Mouse (Mus musculus) stomach, embryonic 14.5 days (tissue): ENCODE data around the gene Aqp12. TPM values are rescaled to one million over a fixed set of nuclear protein-coding genes. Genes with fewer than 3 reads are reported as not detected.

Experiments
- ATAC-seq: fragments of 200-750 bp; cut with Nextera tagmentation; 2 replicates; pipeline ENCODE4 v1.8.0; 2017; ENCODE audit warnings: low read depth, moderate TSS enrichment; ENCODE audit not compliant: insufficient number of reproducible peaks, insufficient read depth, low FRiP score
- H3K27ac ChIP-seq: fragments of 300-500 bp; sonication (generic); 2 replicates; pipeline ENCODE4 v1.5.1; 2014; ENCODE audit warnings: mild to moderate bottlenecking, low read length, moderate library complexity, mixed read lengths
- H3K27me3 ChIP-seq: fragments of 300-500 bp; sonication (generic); 2 replicates; pipeline ENCODE4 v1.6.1; 2014; ENCODE audit warnings: low read length, control low read depth, mixed read lengths; ENCODE audit not compliant: control insufficient read depth, insufficient read depth
- H3K36me3 ChIP-seq: fragments of 300-500 bp; sonication (generic); 2 replicates; pipeline ENCODE4 v1.6.1; 2014; ENCODE audit warnings: mild to moderate bottlenecking, control low read depth, low read length, moderate library complexity, mixed read lengths; ENCODE audit not compliant: control insufficient read depth, insufficient read depth
- H3K4me1 ChIP-seq: fragments of 300-500 bp; sonication (generic); 2 replicates; pipeline ENCODE4 v1.6.1; 2014; ENCODE audit warnings: low read length, control low read depth, mixed read lengths; ENCODE audit not compliant: control insufficient read depth, insufficient read depth
- H3K4me2 ChIP-seq: fragments of 300-500 bp; sonication (generic); replicated peaks from 2 replicates; pipeline ENCODE4 v1.6.1; 2014; ENCODE audit warnings: low read depth, low read length, control low read depth
- H3K4me3 ChIP-seq: fragments of 300-500 bp; sonication (generic); 2 replicates; pipeline ENCODE4 v1.5.1; 2014; ENCODE audit warnings: low read depth, low read length, control low read depth
- H3K9ac ChIP-seq: fragments of 300-500 bp; sonication (generic); replicated peaks from 2 replicates; pipeline ENCODE4 v1.6.1; 2014; ENCODE audit warnings: low read depth, mild to moderate bottlenecking, control low read depth, low read length, moderate library complexity, mixed read lengths
- H3K9me3 ChIP-seq: fragments of 300-500 bp; sonication (generic); 2 replicates; pipeline ENCODE4 v1.6.1; 2016; ENCODE audit warnings: low read depth, low read length, control low read depth; ENCODE audit not compliant: control insufficient read depth
- WGBS: fragments of 180-500 bp; shearing (Covaris S2); extraction: QIAGEN DNeasy Blood & Tissue Kit; methylation state at CpG from one replicate; pipeline ENCODE4 v1.1.7; 2014; 5-methylcytosine and 5-hydroxymethylcytosine counted together
- polyA plus RNA-seq: library from polyadenylated mRNA; unstranded; fragments of >200 nt; fragmentation: Nextera tagmentation; extraction: Ambion mirVana; gene quantifications from 2 replicates; pipeline ENCODE4 v1.2.1, GENCODE M21; 2014

The Aqp12 gene
- polyA plus RNA-seq, 1 experiment from 2014 or later: not detected

DNA sequence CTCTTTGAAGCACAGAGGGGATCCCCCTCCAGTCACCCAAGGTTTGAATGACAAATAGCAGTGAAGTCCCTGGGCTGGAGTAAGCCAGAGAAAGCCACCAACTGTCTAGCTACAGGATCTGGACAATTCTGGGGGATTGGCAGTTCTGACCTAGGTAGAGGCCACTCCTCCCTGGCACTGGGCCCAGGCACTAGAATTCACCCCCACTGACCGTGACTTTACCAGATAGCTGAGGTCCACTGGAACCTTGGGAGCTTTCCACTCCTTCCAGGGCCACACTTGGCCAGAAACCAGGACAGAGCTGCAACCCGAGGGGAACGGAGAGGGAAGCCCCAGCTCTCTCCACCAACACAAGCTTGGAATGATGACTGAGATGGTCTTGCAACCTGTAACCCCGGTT is 3.1 kb downstream of the Aqp12 start:
- no peak overlapping the region for H3K4me3 ChIP-seq
- H3K4me1 ChIP-seq: no peaks in the 10 kb centered on the region
- H3K27ac ChIP-seq: no peak overlapping the region
- 63% methylated on average over 4 of the region's 4 CpGs for WGBS
- no peaks in the 10 kb centered on the region for H3K36me3 ChIP-seq
- ATAC-seq: no peak
- H3K4me2 ChIP-seq: no peak overlapping the region
- H3K9ac ChIP-seq: no peak overlapping the region
- H3K9me3 ChIP-seq: no peaks in the 10 kb centered on the region
- no peaks in the 10 kb centered on the region for H3K27me3 ChIP-seq

DNA sequence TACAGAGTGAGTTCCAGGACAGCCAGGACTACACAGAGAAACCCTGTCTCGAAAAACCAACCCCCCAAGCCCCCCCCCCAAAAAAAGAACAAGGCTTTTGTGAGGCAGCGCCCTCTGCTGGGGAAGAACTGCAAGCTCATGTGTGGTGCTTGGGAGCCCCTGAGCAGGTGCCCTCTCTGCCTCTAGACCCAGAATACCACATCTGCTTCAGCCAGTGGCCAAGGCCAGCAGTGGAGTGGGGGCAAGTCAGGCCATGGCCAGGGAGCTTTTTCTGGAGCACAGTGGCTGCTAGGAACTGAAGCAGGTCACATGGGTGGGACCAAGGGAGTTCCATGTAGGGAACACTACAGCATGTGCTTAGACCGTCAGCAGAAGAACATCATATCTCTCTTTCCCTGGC is 4.6 kb downstream of the Aqp12 start:
- H3K9ac ChIP-seq: no peak overlapping the region
- WGBS: 26% methylated on average over 3 of the region's 3 CpGs
- no peak overlapping the region for H3K27ac ChIP-seq
- no peak overlapping the region for H3K4me3 ChIP-seq
- no peak for ATAC-seq
- no peaks in the 10 kb centered on the region for H3K4me1 ChIP-seq
- no peak overlapping the region for H3K4me2 ChIP-seq
- no peaks in the 10 kb centered on the region for H3K9me3 ChIP-seq
- H3K36me3 ChIP-seq: no peaks in the 10 kb centered on the region
- H3K27me3 ChIP-seq: no peaks in the 10 kb centered on the region

DNA sequence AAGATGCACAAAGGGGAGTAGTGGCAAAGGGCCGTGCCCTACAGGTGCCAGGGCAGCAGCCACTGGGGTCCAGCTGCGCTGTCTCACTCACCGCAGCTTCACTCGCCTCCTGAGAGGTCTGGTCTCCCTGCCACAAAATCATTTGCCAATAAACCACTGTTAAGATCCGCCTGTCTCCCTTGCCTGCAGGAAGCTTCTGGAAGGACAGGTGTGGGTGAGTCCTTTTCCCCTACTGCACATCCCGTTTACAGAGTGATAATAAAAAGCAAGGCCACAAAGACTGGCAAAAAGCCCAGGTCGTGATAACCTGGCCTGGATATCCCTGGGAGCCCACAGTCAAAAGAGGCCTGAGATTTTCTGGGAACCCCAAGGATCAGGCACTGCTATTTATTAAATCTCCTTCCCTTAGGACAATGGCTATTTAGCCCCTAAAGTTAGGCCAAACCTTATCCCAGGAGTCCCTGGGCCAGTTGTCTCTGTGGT is 6.0 kb downstream of the Aqp12 start:
- H3K9ac ChIP-seq: no peak overlapping the region
- WGBS: 65% methylated on average over 7 of the region's 7 CpGs

DNA sequence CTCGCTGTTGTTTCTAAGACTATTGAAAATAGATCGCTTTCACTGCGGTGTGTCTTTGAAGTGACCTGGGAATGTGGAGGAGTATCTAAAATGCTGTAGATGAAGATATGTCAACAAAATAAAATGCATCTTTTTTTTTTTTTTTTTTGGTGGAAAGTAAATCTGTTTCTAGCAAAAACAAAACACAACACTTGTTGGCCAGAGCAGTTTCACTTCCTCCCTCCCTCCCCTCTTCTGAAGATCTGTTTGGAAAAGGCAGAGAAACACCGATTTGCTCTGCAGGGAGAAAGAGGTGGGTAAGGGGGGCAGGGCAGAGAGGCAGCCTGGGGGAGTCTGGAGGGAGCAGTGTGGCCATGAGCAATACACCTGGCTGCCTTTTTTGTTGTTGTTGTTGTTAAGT is 7.2 kb downstream of the Aqp12 start:
- WGBS: 83% methylated on average over 4 of the region's 4 CpGs
- Histone ChIP-seq H3K4me2 (no peak overlapping the region), H3K36me3 (no peaks in the 10 kb centered on the region), H3K27me3 (no peaks in the 10 kb centered on the region), H3K4me3 (no peak overlapping the region), H3K27ac (no peak overlapping the region), H3K9ac (no peak overlapping the region), H3K9me3 (no peaks in the 10 kb centered on the region), H3K4me1 (no peaks in the 10 kb centered on the region)
- no peak for ATAC-seq

More for the DNA sequence above, 6.0 kb downstream of the Aqp12 start:
- Histone ChIP-seq H3K4me1 (no peaks in the 10 kb centered on the region), H3K4me3 (no peak overlapping the region), H3K36me3 (no peaks in the 10 kb centered on the region), H3K9me3 (no peaks in the 10 kb centered on the region), H3K27me3 (no peaks in the 10 kb centered on the region), H3K4me2 (no peak overlapping the region), H3K27ac (no peak overlapping the region)
- ATAC-seq: no peak

DNA sequence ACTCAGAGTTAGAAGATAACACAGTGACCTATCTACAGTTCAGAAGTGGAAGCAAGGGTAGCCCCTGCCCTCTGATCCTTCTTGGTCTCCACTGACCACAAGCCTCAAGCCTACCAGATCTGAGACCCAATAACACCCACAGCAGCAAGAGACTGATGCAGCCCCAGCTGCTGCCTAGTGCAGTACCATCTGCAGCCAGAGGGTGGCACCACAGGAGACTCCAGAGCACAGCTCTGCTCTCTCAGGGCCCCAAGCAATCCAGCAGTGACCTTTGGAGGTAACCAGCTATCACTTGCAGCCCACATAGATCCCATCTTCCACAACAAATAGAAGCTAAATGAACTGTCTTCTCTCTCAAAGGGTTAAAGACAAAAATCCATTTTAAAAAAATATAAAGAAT is 8.3 kb downstream of the Aqp12 start:
- Histone ChIP-seq H3K4me2 (no peak overlapping the region), H3K36me3 (no peaks in the 10 kb centered on the region), H3K9ac (no peak overlapping the region), H3K4me1 (no peaks in the 10 kb centered on the region), H3K27me3 (no peaks in the 10 kb centered on the region), H3K27ac (no peak overlapping the region), H3K4me3 (no peak overlapping the region), H3K9me3 (no peaks in the 10 kb centered on the region)
- no peak for ATAC-seq

DNA sequence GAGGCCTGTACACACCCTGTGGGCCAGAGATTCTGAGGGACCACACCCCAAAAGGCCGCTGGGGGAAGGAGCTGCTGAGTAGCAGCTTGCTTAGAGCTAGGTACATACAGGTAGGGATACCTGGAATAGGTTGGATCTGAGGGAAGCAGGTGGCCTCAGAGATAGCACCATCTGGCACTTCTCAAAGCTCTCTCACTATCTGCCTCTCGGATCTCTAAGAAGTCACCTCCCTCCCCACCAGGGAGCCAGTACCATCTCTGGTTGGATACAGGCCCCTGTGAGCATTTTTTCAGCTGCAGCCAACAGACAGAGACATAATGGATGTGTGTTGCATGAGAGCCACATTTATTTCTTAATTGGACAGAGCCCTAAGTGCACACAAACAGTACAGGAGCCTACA is 9.0 kb downstream of the Aqp12 start:
- 50% methylated on average over 2 of the region's 2 CpGs for WGBS
- no peak for ATAC-seq
- H3K4me3 ChIP-seq: no peak overlapping the region
- no peak overlapping the region for H3K4me2 ChIP-seq
- H3K4me1 ChIP-seq: no peaks in the 10 kb centered on the region
- H3K9me3 ChIP-seq: no peaks in the 10 kb centered on the region
- H3K36me3 ChIP-seq: no peaks in the 10 kb centered on the region
- no peak overlapping the region for H3K27ac ChIP-seq
- H3K27me3 ChIP-seq: no peaks in the 10 kb centered on the region
- no peak overlapping the region for H3K9ac ChIP-seq

DNA sequence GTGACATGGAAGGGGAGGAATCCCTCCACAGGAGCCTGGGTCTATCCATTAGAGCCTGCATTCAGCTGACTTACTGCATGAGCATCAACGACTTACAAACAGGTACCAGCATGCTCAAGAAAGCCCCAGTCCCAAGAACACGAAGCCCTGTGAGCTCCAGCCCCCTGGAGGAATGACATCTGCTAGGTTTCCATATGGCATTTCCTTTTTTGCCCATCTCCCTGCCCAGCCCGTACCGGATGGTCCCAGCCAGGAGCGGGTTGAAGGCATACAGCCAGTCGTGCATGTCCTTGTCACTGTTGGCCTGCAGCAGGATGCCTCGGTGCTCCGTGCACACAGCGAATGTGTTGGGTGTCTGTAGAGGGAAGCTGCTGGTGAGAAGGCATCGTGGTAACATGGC is 12.6 kb downstream of the Aqp12 start:
- Histone ChIP-seq H3K27ac (no peak overlapping the region), H3K4me1 (no peaks in the 10 kb centered on the region), H3K9ac (no peak overlapping the region), H3K4me2 (no peak overlapping the region), H3K27me3 (no peaks in the 10 kb centered on the region), H3K4me3 (no peak overlapping the region), H3K36me3 (no peaks in the 10 kb centered on the region), H3K9me3 (no peaks in the 10 kb centered on the region)
- ATAC-seq: no peak
- WGBS: 87% methylated on average over 10 of the region's 10 CpGs

DNA sequence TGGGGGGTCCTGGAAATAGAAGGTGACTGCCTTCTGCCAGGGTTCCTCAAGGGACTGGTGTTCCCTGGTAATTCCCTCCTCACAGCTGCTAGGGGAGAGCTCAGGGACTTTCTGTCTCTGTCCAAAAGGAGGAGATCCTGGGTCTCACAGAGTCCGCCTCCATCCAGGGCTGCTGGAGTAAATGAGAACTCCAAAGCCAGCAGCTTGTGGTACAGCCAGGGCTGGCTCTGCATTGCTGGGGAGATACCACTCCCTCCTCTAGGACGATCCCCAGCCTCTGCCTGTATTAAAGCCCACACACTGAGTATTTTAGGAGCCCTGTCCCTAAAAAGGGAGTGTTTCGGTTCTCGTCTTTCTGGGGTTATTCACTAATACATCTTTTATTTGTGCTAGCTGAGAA is 14.5 kb downstream of the Aqp12 start:
- ATAC-seq: no peak
- Histone ChIP-seq H3K27me3 (no peaks in the 10 kb centered on the region), H3K9me3 (no peaks in the 10 kb centered on the region), H3K4me2 (no peak overlapping the region), H3K4me3 (no peak overlapping the region), H3K27ac (no peak overlapping the region), H3K9ac (no peak overlapping the region), H3K36me3 (no peaks in the 10 kb centered on the region), H3K4me1 (no peaks in the 10 kb centered on the region)
- WGBS: 74% methylated on average over 4 of the region's 4 CpGs

DNA sequence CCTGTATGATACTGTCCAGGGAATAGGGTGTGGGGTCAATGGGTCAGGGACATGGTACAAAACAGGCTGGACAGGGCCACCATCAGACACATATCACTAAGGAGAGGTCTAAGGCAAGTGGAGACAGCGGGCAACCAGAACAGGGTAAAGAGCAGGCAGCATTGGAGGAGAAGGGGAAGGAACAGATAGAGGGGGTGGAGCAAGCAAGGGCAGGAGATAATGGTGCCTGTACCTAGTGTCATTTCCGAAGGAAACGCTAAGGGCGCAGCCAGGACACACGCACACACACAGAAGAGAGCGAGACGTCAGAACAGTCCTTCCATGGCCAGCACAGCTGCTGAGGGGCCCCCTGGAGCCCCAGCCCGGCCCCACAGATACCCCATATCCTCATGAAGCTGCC is 20.5 kb downstream of the Aqp12 start:
- Histone ChIP-seq H3K27ac (no peak overlapping the region), H3K36me3 (no peaks in the 10 kb centered on the region), H3K9me3 (no peaks in the 10 kb centered on the region), H3K4me1 (no peaks in the 10 kb centered on the region), H3K4me3 (no peak overlapping the region), H3K9ac (no peak overlapping the region), H3K4me2 (no peak overlapping the region), H3K27me3 (no peaks in the 10 kb centered on the region)
- WGBS: 77% methylated on average over 8 of the region's 8 CpGs
- no peak for ATAC-seq
